Mouse (Mus musculus): Measurements from ENCODE around the gene Scarb1.

GRCm38 (mm10) chr5:125279216-125279615 is 61.7 kb downstream of the Scarb1 start:
- TF ChIP-seq CTCF (IDR thresholded peaks at IDR 0.05; ENCODE audit: borderline replicate concordance, insufficient read depth, low read depth, low read length) (no peak), POLR2A (IDR thresholded peaks at IDR 0.05; ENCODE audit: borderline replicate concordance, insufficient read depth, low read length) (no peak)

Measured in cerebellum, adult 2 months (tissue).